Mouse (Mus musculus) liver, adult 2 months (tissue): ENCODE results near the gene Spata25. TPM values are rescaled to one million over a fixed set of nuclear protein-coding genes. Genes with fewer than 3 reads are reported as not detected.
A peak's percentile ranks its signal among the peaks of the same experiment; 100 is the strongest.

Experiments used
- DNase-seq: peaks from one replicate; pipeline ENCODE4 v3.0.0-alpha.2; 2011; ENCODE audit warnings: low read depth, low spot score; ENCODE audit errors: extremely low read depth
- H3K27ac ChIP-seq: fragments of 200-500 bp; replicated peaks from 2 replicates; pipeline ENCODE4 v1.5.1; 2012; ENCODE audit warnings: low read depth, mild to moderate bottlenecking, control low read depth, inconsistent platforms, low read length; ENCODE audit not compliant: insufficient read depth
- H3K27me3 ChIP-seq: fragments of 200-500 bp; 2 replicates; pipeline ENCODE4 v1.6.1; 2012; ENCODE audit warnings: mild to moderate bottlenecking, moderate library complexity, low read length, inconsistent platforms; ENCODE audit not compliant: control insufficient read depth, insufficient read depth
- H3K36me3 ChIP-seq: fragments of 200-500 bp; 2 replicates; pipeline ENCODE4 v1.6.1; 2012; ENCODE audit warnings: low read length, inconsistent platforms; ENCODE audit not compliant: control insufficient read depth, insufficient read depth
- H3K4me1 ChIP-seq: fragments of 200-500 bp; 2 replicates; pipeline ENCODE4 v1.6.1; 2011; ENCODE audit warnings: low read length; ENCODE audit not compliant: control insufficient read depth, insufficient read depth
- H3K4me3 ChIP-seq: fragments of 200-500 bp; 2 replicates; pipeline ENCODE4 v1.5.1; 2011; ENCODE audit warnings: low read depth, mild to moderate bottlenecking, control low read depth, low read length, moderate library complexity; ENCODE audit not compliant: insufficient read depth
- H3K79me2 ChIP-seq: fragments of 200-500 bp; 2 replicates; pipeline ENCODE4 v1.6.1; 2012; ENCODE audit warnings: inconsistent platforms, mild to moderate bottlenecking, low read length, moderate library complexity; ENCODE audit not compliant: control insufficient read depth, insufficient read depth
- H3K9ac ChIP-seq: fragments of 200-500 bp; 2 replicates; pipeline ENCODE4 v1.6.1; 2012; ENCODE audit warnings: low read depth, mild to moderate bottlenecking, control low read depth, inconsistent platforms, low read length
- CTCF ChIP-seq: fragments of 200-500 bp; IDR thresholded peaks from 2 replicates; pipeline ENCODE4 v1.5.1; 2011; ENCODE audit warnings: low read depth, low read length, control low read depth
- POLR2A ChIP-seq: fragments of 200-500 bp; IDR thresholded peaks from 2 replicates; pipeline ENCODE4 v1.6.1; 2011; ENCODE audit warnings: low read length, control low read depth; ENCODE audit not compliant: insufficient read depth; ENCODE audit errors: extremely low read depth
- WGBS: fragments of 180-500 bp; shearing (Covaris S2); methylation state at CpG from one replicate; pipeline ENCODE4 v1.1.7; 2018; 5-methylcytosine and 5-hydroxymethylcytosine counted together
- polyA plus RNA-seq: library from polyadenylated mRNA; depleted of rRNA; stranded (reverse); fragments of >200 nt; gene quantifications from 2 replicates; pipeline ENCODE4 v1.2.3, GENCODE M21; 2012
- total RNA-seq: library from RNA; depleted of rRNA; stranded (reverse); fragments of >200 nt; gene quantifications from 2 replicates; pipeline ENCODE4 v1.2.3, GENCODE M21; 2014

Gene Spata25
- total and polyA plus RNA-seq, 2 experiments: 0.18 TPM; not detected in 1

DNA sequence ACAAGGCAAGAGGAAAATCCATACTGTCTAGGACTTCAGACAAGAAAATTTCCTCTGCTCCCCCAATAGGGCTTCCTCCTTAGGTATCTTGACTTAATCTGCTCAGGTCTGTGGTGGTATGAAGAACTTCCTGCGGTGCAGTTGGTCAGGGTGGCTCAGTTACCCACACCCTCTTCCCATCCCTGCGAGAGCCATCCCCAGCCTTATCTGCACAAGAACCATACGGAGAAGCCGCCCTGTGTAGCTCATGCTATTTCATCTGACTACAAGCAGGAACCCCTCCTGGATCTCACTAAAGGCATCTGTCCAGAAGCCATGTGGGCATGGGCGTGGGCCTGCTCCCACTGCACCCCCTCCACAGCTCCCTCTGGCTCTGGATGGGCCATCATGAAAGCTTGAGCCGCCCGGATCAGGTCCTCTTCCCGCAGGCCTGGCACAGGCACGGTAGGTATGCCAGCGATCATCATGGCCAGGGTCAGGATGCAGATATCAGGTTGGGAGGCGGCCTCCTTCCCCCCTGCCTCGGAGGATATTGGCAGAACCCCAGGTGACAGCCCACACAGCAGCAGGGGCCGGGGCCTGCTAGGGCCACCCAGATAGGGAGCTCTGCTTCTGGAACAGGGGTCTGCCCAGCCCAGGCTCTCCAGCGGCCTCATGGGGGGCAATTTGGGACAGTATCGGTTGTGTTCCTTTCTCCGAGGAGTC lies 1.0 kb downstream of the Spata25 start:
- Histone ChIP-seq H3K79me2 (peaks cover 13% of the 10 kb centered on the region), H3K36me3 (peaks cover 4% of the 10 kb centered on the region; the same call in 1 of the 2 replicates), H3K27ac (no peak overlapping the region), H3K27me3 (no peaks in the 10 kb centered on the region), H3K4me1 (peaks cover 4% of the 10 kb centered on the region), H3K9ac (no peak overlapping the region), H3K4me3 (no peak overlapping the region)
- 91% methylated on average over 16 of the region's 16 CpGs for WGBS
- DNase-seq: no peak
- TF ChIP-seq CTCF: no peak
- no peak for TF ChIP-seq POLR2A

DNA sequence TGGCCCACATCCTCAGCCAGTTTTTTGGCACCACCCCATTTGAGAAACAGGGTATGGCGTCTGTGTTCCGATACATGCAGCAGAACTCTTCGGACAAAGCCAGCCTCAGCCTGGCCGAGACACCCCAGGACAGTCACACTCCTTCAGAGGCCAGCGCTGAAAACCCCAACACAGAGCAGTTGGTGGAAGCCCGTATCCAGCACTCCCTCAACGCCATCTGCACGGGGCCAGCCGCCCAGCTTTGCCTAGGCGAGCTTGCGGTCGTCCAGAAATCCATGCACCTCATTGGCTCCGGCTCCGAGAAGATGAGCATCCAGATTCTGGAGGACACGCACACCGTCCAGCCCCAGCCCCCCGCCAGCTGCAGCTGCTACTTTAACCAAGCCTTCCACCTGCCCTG lies 2.8 kb downstream of the Spata25 start:
- Histone ChIP-seq H3K4me1 (peaks cover 4% of the 10 kb centered on the region), H3K27ac (no peak overlapping the region), H3K27me3 (no peaks in the 10 kb centered on the region), H3K36me3 (peaks cover 4% of the 10 kb centered on the region; the same call in 1 of the 2 replicates), H3K4me3 (no peak overlapping the region), H3K79me2 (peaks cover 13% of the 10 kb centered on the region), H3K9ac (no peak overlapping the region)
- 96% methylated on average over 17 of the region's 17 CpGs for WGBS
- TF ChIP-seq POLR2A (no peak), CTCF (no peak)
- no peak for DNase-seq

GRCm38 (mm10) chr2:164823969-164824368 lies 4.4 kb downstream of the Spata25 start:
- 95% methylated on average over 4 of the region's 4 CpGs for WGBS
- H3K27ac ChIP-seq: no peak overlapping the region

GRCm38 (mm10) chr2:164823181-164823585 lies 5.2 kb downstream of the Spata25 start:
- under 1% methylated on average over 10 of the region's 10 CpGs for WGBS
- peak overlapping the region; percentile 91 for H3K4me3 ChIP-seq
- H3K9ac ChIP-seq: peak overlapping the region; percentile 79
- TF ChIP-seq POLR2A (no peak), CTCF (no peak)
- no peaks in the 10 kb centered on the region for H3K27me3 ChIP-seq
- H3K79me2 ChIP-seq: peaks cover 13% of the 10 kb centered on the region
- H3K36me3 ChIP-seq: peaks cover 4% of the 10 kb centered on the region; the same call in 1 of the 2 replicates
- H3K4me1 ChIP-seq: peaks cover 4% of the 10 kb centered on the region
- H3K27ac ChIP-seq: peak overlapping the region; percentile 67
- peak; percentile 55 for DNase-seq

More at GRCm38 (mm10) chr2:164823969-164824368, 4.4 kb downstream of the Spata25 start:
- no peak for DNase-seq
- Histone ChIP-seq H3K79me2 (peaks cover 13% of the 10 kb centered on the region), H3K9ac (no peak overlapping the region), H3K36me3 (peaks cover 4% of the 10 kb centered on the region; the same call in 1 of the 2 replicates), H3K4me3 (no peak overlapping the region), H3K27me3 (no peaks in the 10 kb centered on the region), H3K4me1 (peaks cover 4% of the 10 kb centered on the region)
- no peak for TF ChIP-seq CTCF
- TF ChIP-seq POLR2A: no peak

DNA sequence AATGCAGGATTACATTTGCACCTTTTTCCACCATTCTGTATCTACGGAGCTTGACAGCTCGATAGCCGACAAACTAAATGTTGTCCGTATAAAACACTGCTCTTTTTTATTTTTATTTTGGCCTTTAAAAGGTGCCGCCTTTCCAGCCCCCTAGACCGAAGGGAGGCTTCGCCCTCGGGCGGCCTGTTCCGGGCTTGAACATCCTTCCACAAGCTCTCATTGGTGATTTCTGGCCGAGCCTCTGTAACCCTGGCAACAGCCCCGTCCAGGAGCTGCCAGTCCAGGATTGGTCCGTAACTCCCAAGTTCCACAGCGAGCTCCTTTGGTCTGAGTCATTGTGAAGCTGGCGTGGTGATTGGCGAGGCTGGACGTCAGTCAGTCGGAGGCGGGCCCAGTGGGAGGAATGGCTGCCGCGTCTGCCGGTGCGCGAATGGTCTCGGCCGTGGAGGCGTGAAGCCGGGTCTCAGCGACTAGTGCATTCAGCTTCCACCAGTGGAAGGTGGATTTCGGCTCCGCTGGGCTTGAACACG lies 5.6 kb downstream of the Spata25 start, which contains the start of gene Zswim1:
Gene Zswim1, plus strand, starts transcription at position 51 of the 530 bp plus-strand sequence.
- peak within 1 kb of the TSS; percentile 79 for H3K9ac ChIP-seq
- TF ChIP-seq POLR2A (peak; percentile 48; the same call in 1 of the 2 replicates), CTCF (no peak)
- peaks cover 4% of the 10 kb centered on the region for H3K4me1 ChIP-seq
- H3K27ac ChIP-seq: peak within 1 kb of the TSS; percentile 67
- H3K27me3 ChIP-seq: no peaks in the 10 kb centered on the region
- peak within 1 kb of the TSS; percentile 91 for H3K4me3 ChIP-seq
- peak; percentile 95 for DNase-seq
- peaks cover 13% of the 10 kb centered on the region for H3K79me2 ChIP-seq
- 2% methylated on average over 32 of the region's 32 CpGs for WGBS
- H3K36me3 ChIP-seq: peaks cover 4% of the 10 kb centered on the region; the same call in 1 of the 2 replicates
